Mouse (Mus musculus): Measurements from ENCODE around the gene Cenpw. TPM values are rescaled to one million over a fixed set of nuclear protein-coding genes. Genes with fewer than 3 reads are reported as not detected.

Gene Cenpw
- 1 to 10 TPM; 2.4 to 2.9 TPM for total RNA-seq (2021)
- long read RNA-seq, experiment 1, transcript Cenpw-201 (3 exons, 1,532 nt): major isoform, 13 of 13 reads
- long read RNA-seq, experiment 1, partial matches to known transcripts: 0 of 13 reads
- long read RNA-seq, experiment 1, other reads (novel, unspliced or antisense): 0 of 13 reads
- long read RNA-seq, experiment 2, full-length matches to known transcripts: 10 of 10 reads
- long read RNA-seq, experiment 2, partial matches to known transcripts: 0 of 10 reads
- long read RNA-seq, experiment 2, other reads (novel, unspliced or antisense): 0 of 10 reads

- DNase-seq (ENCODE audit: low spot score in 2 of 2): peak; percentile 77 to 87
These were observed at the start of gene Cenpw for GRCm38 (mm10) chr10:30199916-30200826. Cenpw (minus strand) TSS chr10:30200560.

- no peak for DNase-seq (ENCODE audit: low spot score in 2 of 2)
These were observed 49.3 kb upstream of the Cenpw start for GRCm38 (mm10) chr10:30249654-30250053.

- DNase-seq (ENCODE audit: low spot score in 2 of 2): no peak
These were observed 859 bp downstream of the Cenpw start for GRCm38 (mm10) chr10:30199501-30199900.

GRCm38 (mm10) chr10:30167700-30168099 is 32.7 kb downstream of the Cenpw start:
- DNase-seq (ENCODE audit: low spot score in 2 of 2): no peak

All from gastrocnemius, postnatal 4 days (tissue).